Mouse (Mus musculus) frontal cortex, adult (tissue): ENCODE data around the gene Lyzl4.

Experiments
- ATAC-seq: cut with Nextera tagmentation; 2 replicates; pipeline ENCODE4 v1.9.2; 2017; ENCODE audit warnings: mild to moderate bottlenecking, moderate library complexity, mixed read lengths; ENCODE audit not compliant: low TSS enrichment

Lyzl4 gene

GRCm38 (mm10) chr9:121642001-121642400 is at the start of gene Lyzl4:
Gene Lyzl4 (minus strand): TSS chr9:121642096.
- peak; percentile 17; the same call in 1 of the 2 replicates for ATAC-seq

- no peak for ATAC-seq
Observed at GRCm38 (mm10) chr9:121690734-121691133, 48.8 kb upstream of the Lyzl4 start.

GRCm38 (mm10) chr9:121690200-121690651 is 48.3 kb upstream of the Lyzl4 start:
- peak; percentile 85 for ATAC-seq

- ATAC-seq: no peak
Observed at GRCm38 (mm10) chr9:121684702-121685101, 42.8 kb upstream of the Lyzl4 start.

GRCm38 (mm10) chr9:121682037-121682680 is 40.3 kb upstream of the Lyzl4 start:
- 0 out of 2 replicates have a peak, but pooled peaks have one; percentile 38 for ATAC-seq

GRCm38 (mm10) chr9:121681191-121681590 is 39.3 kb upstream of the Lyzl4 start:
- no peak for ATAC-seq

GRCm38 (mm10) chr9:121679549-121679948 is 37.7 kb upstream of the Lyzl4 start:
- peak; percentile 82 for ATAC-seq

- ATAC-seq: no peak
Observed at GRCm38 (mm10) chr9:121677476-121677875, 35.6 kb upstream of the Lyzl4 start.

- ATAC-seq: no peak
Observed at GRCm38 (mm10) chr9:121677069-121677468, 35.2 kb upstream of the Lyzl4 start.

- ATAC-seq: no peak
Observed at GRCm38 (mm10) chr9:121675556-121675955, 33.7 kb upstream of the Lyzl4 start.

- no peak for ATAC-seq
Observed at GRCm38 (mm10) chr9:121675011-121675410, 33.1 kb upstream of the Lyzl4 start.

GRCm38 (mm10) chr9:121673716-121674115 is 31.8 kb upstream of the Lyzl4 start:
- ATAC-seq: no peak

- ATAC-seq: no peak
Observed at GRCm38 (mm10) chr9:121672311-121672710, 30.4 kb upstream of the Lyzl4 start.

- ATAC-seq: no peak
Observed at GRCm38 (mm10) chr9:121671300-121671699, 29.4 kb upstream of the Lyzl4 start.

GRCm38 (mm10) chr9:121669348-121669791 is 27.5 kb upstream of the Lyzl4 start:
- ATAC-seq: no peak

- peak; percentile 19 for ATAC-seq
Observed at GRCm38 (mm10) chr9:121667822-121668221, 25.9 kb upstream of the Lyzl4 start.

- ATAC-seq: peak; percentile 35
Observed at GRCm38 (mm10) chr9:121666957-121667630, 25.2 kb upstream of the Lyzl4 start.

GRCm38 (mm10) chr9:121664104-121664503 is 22.2 kb upstream of the Lyzl4 start:
- peak; percentile 38 for ATAC-seq

GRCm38 (mm10) chr9:121663467-121663866 is 21.6 kb upstream of the Lyzl4 start:
- ATAC-seq: peak; percentile 20; the same call in 1 of the 2 replicates

- no peak for ATAC-seq
Observed at GRCm38 (mm10) chr9:121659791-121660190, 17.9 kb upstream of the Lyzl4 start.

- no peak for ATAC-seq
Observed at GRCm38 (mm10) chr9:121658248-121658647, 16.4 kb upstream of the Lyzl4 start.

- ATAC-seq: no peak
Observed at GRCm38 (mm10) chr9:121657143-121657542, 15.2 kb upstream of the Lyzl4 start.

GRCm38 (mm10) chr9:121656322-121656721 is 14.4 kb upstream of the Lyzl4 start:
- ATAC-seq: no peak
